Mouse (Mus musculus): Measurements from ENCODE around the gene Psd4. TPM values are rescaled to one million over a fixed set of nuclear protein-coding genes. Genes with fewer than 3 reads are reported as not detected.

Gene Psd4
- polyA plus RNA-seq (2016; fragmentation: Nextera tagmentation; extraction: Ambion mirVana) = 0.77 and 0.96 TPM in 2 replicates

- Histone ChIP-seq H3K4me2 (replicated peaks) (peak within 1 kb of the TSS; percentile 75), H3K27ac (replicated peaks) (no peak within 1 kb of the TSS), H3K27me3 (peaks cover 24% of the 10 kb centered on the region), H3K9ac (replicated peaks) (peak within 1 kb of the TSS; percentile 37; the same call in 1 of the 2 replicates), H3K4me1 (peaks cover 6% of the 10 kb centered on the region; the same call in 1 of the 2 replicates), H3K36me3 (no peaks in the 10 kb centered on the region), H3K9me3 (no peaks in the 10 kb centered on the region), H3K4me3 (peak within 1 kb of the TSS; percentile 44)
- WGBS = 5% methylated on average over 47 of the region's 47 CpGs
- ATAC-seq (ENCODE audit: low FRiP score, low read depth) = peak; percentile 91
Measured at GRCm38 (mm10) chr2:24367030-24367894, at the start of gene Psd4. Gene Psd4, plus strand, starts transcription at chr2:24367580.

DNA sequence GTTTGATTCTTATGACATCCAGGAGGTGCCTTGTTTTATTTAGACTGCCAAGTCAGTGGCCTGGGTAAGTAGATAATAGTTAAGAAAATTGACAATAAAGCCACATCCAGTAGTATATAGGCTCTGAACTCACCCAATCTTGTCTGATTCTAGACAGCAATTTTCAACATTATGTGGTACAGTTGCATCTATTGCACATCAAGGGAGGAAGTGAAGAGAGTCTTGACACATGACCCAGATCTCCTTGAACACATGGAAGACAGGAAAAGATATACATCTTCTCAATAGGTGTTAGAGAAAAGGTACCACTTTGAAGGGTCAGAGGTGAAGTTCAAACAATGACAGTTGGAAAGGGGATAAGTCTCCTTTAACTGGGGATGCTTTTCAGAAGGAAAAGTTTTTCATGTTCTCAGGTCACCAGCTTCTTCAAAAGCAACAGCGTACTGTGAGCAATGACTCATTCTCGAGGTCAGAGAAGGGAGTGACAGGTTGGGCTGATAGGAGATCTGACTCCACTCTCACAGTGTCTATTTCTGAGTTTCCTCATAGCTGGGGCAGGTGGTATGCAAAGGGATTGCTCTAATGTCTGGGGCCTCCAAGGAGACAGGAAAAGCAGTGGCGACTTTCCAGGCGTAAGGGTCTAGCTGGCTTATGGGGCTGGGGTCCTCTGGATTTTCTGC lies 49.3 kb upstream of the Psd4 start:
- Histone ChIP-seq H3K27me3 (no peaks in the 10 kb centered on the region), H3K4me3 (no peak overlapping the region), H3K9me3 (no peaks in the 10 kb centered on the region), H3K36me3 (no peaks in the 10 kb centered on the region), H3K27ac (replicated peaks) (no peak overlapping the region), H3K4me2 (replicated peaks) (no peak overlapping the region), H3K9ac (replicated peaks) (no peak overlapping the region), H3K4me1 (no peaks in the 10 kb centered on the region)
- no peak for ATAC-seq (ENCODE audit: low FRiP score, low read depth)
- WGBS = 86% methylated on average over 4 of the region's 4 CpGs

DNA sequence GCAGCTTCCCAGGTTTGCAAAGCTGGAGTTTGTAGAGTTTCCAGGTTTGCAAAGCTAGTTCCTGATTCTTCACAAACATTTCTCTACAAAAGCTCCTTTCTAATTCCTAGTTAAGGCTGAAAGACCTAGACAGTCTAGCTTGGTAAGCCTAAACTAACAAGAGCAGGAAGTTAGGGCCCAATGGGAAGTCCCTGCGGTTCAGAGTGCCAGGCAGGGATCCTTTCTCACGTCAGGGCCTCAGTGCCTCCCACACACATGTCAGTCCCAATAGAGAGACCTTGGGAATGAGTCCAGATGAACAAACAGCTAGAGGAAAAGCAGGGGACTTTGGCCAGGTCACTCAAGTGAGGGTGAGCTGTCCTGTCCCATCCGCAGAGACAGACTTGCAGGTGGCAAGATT lies 32.0 kb upstream of the Psd4 start:
- H3K4me1 ChIP-seq = no peaks in the 10 kb centered on the region
- no peaks in the 10 kb centered on the region for H3K36me3 ChIP-seq
- no peak overlapping the region for H3K4me2 ChIP-seq (replicated peaks)
- no peak for ATAC-seq (ENCODE audit: low FRiP score, low read depth)
- no peaks in the 10 kb centered on the region for H3K9me3 ChIP-seq
- H3K9ac ChIP-seq (replicated peaks) = no peak overlapping the region
- H3K4me3 ChIP-seq = no peak overlapping the region
- no peaks in the 10 kb centered on the region for H3K27me3 ChIP-seq
- no peak overlapping the region for H3K27ac ChIP-seq (replicated peaks)
- WGBS = 59% methylated on average over 3 of the region's 3 CpGs

- 87% methylated on average over 2 of the region's 2 CpGs for WGBS
- Histone ChIP-seq H3K9me3 (no peaks in the 10 kb centered on the region), H3K27ac (replicated peaks) (no peak within 1 kb of the TSS), H3K9ac (replicated peaks) (no peak within 1 kb of the TSS), H3K4me1 (no peaks in the 10 kb centered on the region), H3K4me2 (replicated peaks) (no peak within 1 kb of the TSS), H3K36me3 (no peaks in the 10 kb centered on the region), H3K27me3 (no peaks in the 10 kb centered on the region), H3K4me3 (no peak within 1 kb of the TSS)
- ATAC-seq (ENCODE audit: low FRiP score, low read depth) = no peak
Measured at GRCm38 (mm10) chr2:24336545-24336944, 30.8 kb upstream of the Psd4 start, which contains the start of gene Il1rn. Gene Il1rn, plus strand, starts transcription at chr2:24336853.

- WGBS = 79% methylated on average over 3 of the region's 3 CpGs
- Histone ChIP-seq H3K36me3 (no peaks in the 10 kb centered on the region), H3K4me1 (no peaks in the 10 kb centered on the region), H3K9ac (replicated peaks) (no peak overlapping the region), H3K27ac (replicated peaks) (no peak overlapping the region), H3K27me3 (no peaks in the 10 kb centered on the region), H3K4me2 (replicated peaks) (no peak overlapping the region), H3K4me3 (no peak overlapping the region), H3K9me3 (no peaks in the 10 kb centered on the region)
- ATAC-seq (ENCODE audit: low FRiP score, low read depth) = no peak
Measured at GRCm38 (mm10) chr2:24341395-24341885, 25.9 kb upstream of the Psd4 start.

GRCm38 (mm10) chr2:24344619-24345018 lies 22.8 kb upstream of the Psd4 start:
- H3K9me3 ChIP-seq = no peaks in the 10 kb centered on the region
- WGBS = 64% methylated on average over 4 of the region's 4 CpGs
- H3K36me3 ChIP-seq = no peaks in the 10 kb centered on the region
- ATAC-seq (ENCODE audit: low FRiP score, low read depth) = no peak
- H3K27me3 ChIP-seq = no peaks in the 10 kb centered on the region
- no peak overlapping the region for H3K27ac ChIP-seq (replicated peaks)
- H3K4me1 ChIP-seq = no peaks in the 10 kb centered on the region
- H3K9ac ChIP-seq (replicated peaks) = no peak overlapping the region
- H3K4me3 ChIP-seq = no peak overlapping the region
- H3K4me2 ChIP-seq (replicated peaks) = no peak overlapping the region

- 64% methylated on average over 8 of the region's 8 CpGs for WGBS
- no peak for ATAC-seq (ENCODE audit: low FRiP score, low read depth)
Measured at GRCm38 (mm10) chr2:24345056-24345455, 22.3 kb upstream of the Psd4 start.

GRCm38 (mm10) chr2:24347926-24348325 lies 19.5 kb upstream of the Psd4 start:
- no peak overlapping the region for H3K4me3 ChIP-seq
- H3K36me3 ChIP-seq = no peaks in the 10 kb centered on the region
- no peaks in the 10 kb centered on the region for H3K27me3 ChIP-seq
- ATAC-seq (ENCODE audit: low FRiP score, low read depth) = no peak
- no peak overlapping the region for H3K4me2 ChIP-seq (replicated peaks)
- H3K4me1 ChIP-seq = no peaks in the 10 kb centered on the region
- 91% methylated on average over 1 of the region's 1 CpGs for WGBS
- H3K9ac ChIP-seq (replicated peaks) = no peak overlapping the region
- H3K27ac ChIP-seq (replicated peaks) = no peak overlapping the region
- H3K9me3 ChIP-seq = no peaks in the 10 kb centered on the region

More at GRCm38 (mm10) chr2:24345056-24345455, 22.3 kb upstream of the Psd4 start:
- Histone ChIP-seq H3K4me3 (no peak overlapping the region), H3K27me3 (no peaks in the 10 kb centered on the region), H3K36me3 (no peaks in the 10 kb centered on the region), H3K9me3 (no peaks in the 10 kb centered on the region), H3K4me2 (replicated peaks) (no peak overlapping the region), H3K27ac (replicated peaks) (no peak overlapping the region), H3K4me1 (no peaks in the 10 kb centered on the region), H3K9ac (replicated peaks) (no peak overlapping the region)

DNA sequence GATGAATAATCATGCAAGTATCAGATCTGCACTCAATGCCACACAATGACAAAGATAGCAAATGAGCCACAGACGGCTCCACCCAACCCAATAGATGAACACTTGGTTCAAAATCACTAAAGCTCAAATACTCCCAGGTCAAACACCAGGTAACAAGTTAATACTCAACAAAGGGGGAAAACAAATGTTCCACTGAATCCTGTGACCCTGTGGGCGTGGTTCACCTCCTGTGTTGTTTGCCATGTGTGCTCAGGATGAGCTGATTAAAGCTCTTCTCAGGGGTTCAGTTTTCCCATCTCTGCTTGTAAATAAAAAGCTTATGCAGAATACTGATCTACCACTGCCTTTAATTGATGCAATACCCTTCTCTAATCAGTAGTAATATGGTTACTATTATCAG lies 16.2 kb upstream of the Psd4 start:
- no peak overlapping the region for H3K4me2 ChIP-seq (replicated peaks)
- H3K4me1 ChIP-seq = no peaks in the 10 kb centered on the region
- no peaks in the 10 kb centered on the region for H3K27me3 ChIP-seq
- H3K27ac ChIP-seq (replicated peaks) = no peak overlapping the region
- 87% methylated on average over 2 of the region's 2 CpGs for WGBS
- ATAC-seq (ENCODE audit: low FRiP score, low read depth) = no peak
- H3K9ac ChIP-seq (replicated peaks) = no peak overlapping the region
- no peak overlapping the region for H3K4me3 ChIP-seq
- no peaks in the 10 kb centered on the region for H3K9me3 ChIP-seq
- H3K36me3 ChIP-seq = no peaks in the 10 kb centered on the region

DNA sequence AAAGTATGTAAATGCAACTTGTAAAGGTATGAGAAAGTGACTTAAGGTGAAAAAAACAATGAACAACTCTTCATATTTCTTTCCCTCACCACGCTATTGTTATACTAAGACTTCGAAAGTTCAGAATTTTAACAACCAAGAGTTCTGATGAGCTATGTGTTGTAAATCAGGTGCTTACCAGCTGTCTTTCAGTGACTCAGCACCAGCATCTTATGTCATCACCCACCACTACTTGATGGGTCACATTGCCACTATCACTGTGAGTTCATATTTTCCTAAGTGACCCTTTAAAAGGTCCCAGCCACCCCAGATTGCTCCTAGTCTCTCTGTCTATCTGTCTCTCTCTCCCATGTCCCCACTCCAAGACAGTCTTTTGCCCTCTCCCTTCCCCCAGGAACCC lies 14.3 kb upstream of the Psd4 start:
- H3K36me3 ChIP-seq = no peaks in the 10 kb centered on the region
- H3K4me2 ChIP-seq (replicated peaks) = no peak overlapping the region
- H3K27me3 ChIP-seq = no peaks in the 10 kb centered on the region
- H3K9ac ChIP-seq (replicated peaks) = no peak overlapping the region
- no peak for ATAC-seq (ENCODE audit: low FRiP score, low read depth)
- WGBS = 97% methylated on average over 2 of the region's 2 CpGs
- H3K9me3 ChIP-seq = no peaks in the 10 kb centered on the region
- no peak overlapping the region for H3K27ac ChIP-seq (replicated peaks)
- no peaks in the 10 kb centered on the region for H3K4me1 ChIP-seq
- H3K4me3 ChIP-seq = no peak overlapping the region

- ATAC-seq (ENCODE audit: low FRiP score, low read depth) = no peak
- Histone ChIP-seq H3K9ac (replicated peaks) (no peak overlapping the region), H3K4me2 (replicated peaks) (no peak overlapping the region), H3K27ac (replicated peaks) (no peak overlapping the region), H3K4me1 (no peaks in the 10 kb centered on the region), H3K27me3 (no peaks in the 10 kb centered on the region), H3K36me3 (no peaks in the 10 kb centered on the region), H3K9me3 (no peaks in the 10 kb centered on the region), H3K4me3 (no peak overlapping the region)
- WGBS = 13% methylated on average over 1 of the region's 1 CpGs
Measured at GRCm38 (mm10) chr2:24357642-24358041, 9.7 kb upstream of the Psd4 start.

- Histone ChIP-seq H3K9me3 (no peaks in the 10 kb centered on the region), H3K36me3 (no peaks in the 10 kb centered on the region), H3K27ac (replicated peaks) (no peak overlapping the region), H3K9ac (replicated peaks) (no peak overlapping the region), H3K4me3 (no peak overlapping the region), H3K4me1 (no peaks in the 10 kb centered on the region), H3K27me3 (no peaks in the 10 kb centered on the region), H3K4me2 (replicated peaks) (no peak overlapping the region)
- WGBS = 94% methylated on average over 1 of the region's 1 CpGs
- no peak for ATAC-seq (ENCODE audit: low FRiP score, low read depth)
Measured at GRCm38 (mm10) chr2:24359347-24359746, 8.0 kb upstream of the Psd4 start.
